Comparison of ENCODE assay signal across 7 mouse cellular contexts in genomic region chr17:46889450-46890084, GRCm38 (mm10). TPM values are rescaled to one million over a fixed set of nuclear protein-coding genes. Genes with fewer than 3 reads are reported as not detected.
DNase-seq lines count a peak whose midpoint lies in the region; ATAC-seq and TF ChIP-seq lines count a peak whose summit lies in the region.

No protein-coding gene starts in this region.

- peak; percentile 80 for ATAC-seq in embryonic facial prominence, embryonic 11.5 days (replicated peaks; ENCODE audit: insufficient number of reproducible peaks, low FRiP score, low TSS enrichment, low read depth)
- ATAC-seq in granulocyte monocyte progenitor cell, adult 5-6 weeks (replicated peaks; ENCODE audit: poor library complexity, severe bottlenecking), result peak; percentile 61
- ATAC-seq in limb, embryonic 11.5 days (ENCODE audit: insufficient number of reproducible peaks, low FRiP score, low TSS enrichment, low read depth), result peak; percentile 75
- ATAC-seq in midbrain, embryonic 12.5 days (ENCODE audit: low FRiP score, low read depth), result peak; percentile 67

- H3K4me2 ChIP-seq in embryonic facial prominence, embryonic 11.5 days (ENCODE audit: low read depth, low read length), result peak overlapping the region; percentile 88
- peak overlapping the region; percentile 88 for H3K4me2 ChIP-seq in limb, embryonic 11.5 days (ENCODE audit: low read depth, severe bottlenecking)
- peak overlapping the region; percentile 93 for H3K4me2 ChIP-seq in midbrain, embryonic 12.5 days (replicated peaks)

- no peaks in the 10 kb centered on the region for H3K36me3 ChIP-seq in embryonic facial prominence, embryonic 11.5 days (replicated peaks; ENCODE audit: control insufficient read depth, insufficient read depth, low read depth, low read length)
- peaks cover 7% of the 10 kb centered on the region; the same call in 1 of the 2 replicates for H3K36me3 ChIP-seq in limb, embryonic 11.5 days (ENCODE audit: control insufficient read depth, insufficient read depth, low read length)
- peaks cover 9% of the 10 kb centered on the region; the same call in 1 of the 2 replicates for H3K36me3 ChIP-seq in midbrain, embryonic 12.5 days
- no peaks in the 10 kb centered on the region for H3K36me3 ChIP-seq in small intestine, adult 2 months (ENCODE audit: control insufficient read depth, insufficient read depth, low read length)

- H3K9me3 ChIP-seq in embryonic facial prominence, embryonic 11.5 days (replicated peaks; ENCODE audit: control insufficient read depth, low read length), result no peaks in the 10 kb centered on the region
- no peaks in the 10 kb centered on the region for H3K9me3 ChIP-seq in limb, embryonic 11.5 days (ENCODE audit: control insufficient read depth, low read length)
- no peaks in the 10 kb centered on the region for H3K9me3 ChIP-seq in midbrain, embryonic 12.5 days

- TF ChIP-seq CTCF in small intestine, adult 2 months (IDR thresholded peaks at IDR 0.05; ENCODE audit: extremely low read depth, insufficient read length, insufficient replicate concordance, low read depth, low read length), result no peak

- peaks cover 4% of the 10 kb centered on the region for H3K4me1 ChIP-seq in embryonic facial prominence, embryonic 11.5 days (ENCODE audit: control insufficient read depth, insufficient read depth, low read length)
- peaks cover 23% of the 10 kb centered on the region for H3K4me1 ChIP-seq in limb, embryonic 11.5 days (ENCODE audit: control insufficient read depth, insufficient read depth, low read length)
- peaks cover 35% of the 10 kb centered on the region for H3K4me1 ChIP-seq in midbrain, embryonic 12.5 days
- peaks cover 17% of the 10 kb centered on the region; the same call in 1 of the 2 replicates for H3K4me1 ChIP-seq in small intestine, adult 2 months (ENCODE audit: control insufficient read depth, insufficient read depth, insufficient read length, low read length)

- WGBS in embryonic facial prominence, embryonic 11.5 days, result under 1% methylated on average over 43 of the region's 44 CpGs
- under 1% methylated on average over 44 of the region's 44 CpGs for WGBS in limb, embryonic 11.5 days
- under 1% methylated on average over 44 of the region's 44 CpGs for WGBS in midbrain, embryonic 12.5 days
- WGBS in small intestine, adult 2 months, result under 1% methylated on average over 44 of the region's 44 CpGs

- peak; percentile 62 for TF ChIP-seq POLR2A in small intestine, adult 2 months (IDR thresholded peaks at IDR 0.05; ENCODE audit: low read depth, low read length)

- peak overlapping the region; percentile 95 for H3K27ac ChIP-seq in embryonic facial prominence, embryonic 11.5 days (replicated peaks; ENCODE audit: low read depth, low read length)
- peak overlapping the region; percentile 97 for H3K27ac ChIP-seq in limb, embryonic 11.5 days (replicated peaks; ENCODE audit: low read depth, low read length)
- peak overlapping the region; percentile 96 for H3K27ac ChIP-seq in midbrain, embryonic 12.5 days (replicated peaks)
- H3K27ac ChIP-seq in small intestine, adult 2 months (ENCODE audit: insufficient read depth, low read depth, low read length), result peak overlapping the region; percentile 81

- peak overlapping the region; percentile 77 for H3K9ac ChIP-seq in embryonic facial prominence, embryonic 11.5 days (replicated peaks; ENCODE audit: low read length)
- peak overlapping the region; percentile 76 for H3K9ac ChIP-seq in limb, embryonic 11.5 days (ENCODE audit: low read length)
- H3K9ac ChIP-seq in midbrain, embryonic 12.5 days (replicated peaks), result peak overlapping the region; percentile 76

- DNase-seq in adrenal gland, postnatal 25 days, result peak; percentile 86
- peak; percentile 83 for DNase-seq in embryonic facial prominence, embryonic 11.5 days (ENCODE audit: low spot score)
- peak; percentile 83 for DNase-seq in kidney, adult 11 months
- DNase-seq in limb, embryonic 11.5 days (ENCODE audit: low spot score), result peak; percentile 80

- no peaks in the 10 kb centered on the region for H3K27me3 ChIP-seq in embryonic facial prominence, embryonic 11.5 days (ENCODE audit: control insufficient read depth, insufficient read depth, low read length)
- no peaks in the 10 kb centered on the region for H3K27me3 ChIP-seq in limb, embryonic 11.5 days (ENCODE audit: control insufficient read depth, insufficient read depth, low read length)
- H3K27me3 ChIP-seq in midbrain, embryonic 12.5 days, result no peaks in the 10 kb centered on the region
- no peaks in the 10 kb centered on the region for H3K27me3 ChIP-seq in small intestine, adult 2 months (ENCODE audit: control insufficient read depth, insufficient read depth, low read length)

- H3K4me3 ChIP-seq in embryonic facial prominence, embryonic 11.5 days (ENCODE audit: low read depth, low read length), result peak overlapping the region; percentile 93
- H3K4me3 ChIP-seq in limb, embryonic 11.5 days (ENCODE audit: low read depth, low read length), result peak overlapping the region; percentile 92
- peak overlapping the region; percentile 68 for H3K4me3 ChIP-seq in midbrain, embryonic 12.5 days
- peak overlapping the region; percentile 90 for H3K4me3 ChIP-seq in small intestine, adult 2 months (ENCODE audit: low read depth, low read length)

RNA-seq across cellular contexts. Expression of gene Tbcc, which starts 0.9 kb away (rescaled TPM):
- 19.7 and 24.3 TPM in 2 replicates for total RNA-seq in adrenal gland, postnatal 25 days (2021)
- polyA plus RNA-seq in embryonic facial prominence, embryonic 11.5 days (2014; fragmentation: Nextera tagmentation; extraction: Ambion mirVana), result 73.7 and 78.8 TPM in 2 replicates
- 7.9 and 11.4 TPM in 2 replicates for total RNA-seq in granulocyte monocyte progenitor cell, adult 5-6 weeks (2014; fragmentation: Nextera tagmentation)
- 9.1 and 14.0 TPM in 2 replicates for total RNA-seq in granulocyte monocyte progenitor cell, adult 5-6 weeks (2017)
- 73.0 and 73.3 TPM in 2 replicates for polyA plus RNA-seq in limb, embryonic 11.5 days (2014; fragmentation: Nextera tagmentation; extraction: Ambion mirVana)
- polyA plus RNA-seq in midbrain, embryonic 12.5 days (2016; fragmentation: Nextera tagmentation; extraction: Ambion mirVana), result 68.4 and 75.1 TPM in 2 replicates
- 16.7 and 29.0 TPM in 2 replicates for polyA plus RNA-seq in small intestine, adult 2 months (2012; rRNA removed)

RNA-seq across cellular contexts. Expression of gene Prph2, which starts 20.7 kb away (rescaled TPM):
- not detected in 2 replicates for total RNA-seq in adrenal gland, postnatal 25 days (2021)
- polyA plus RNA-seq in embryonic facial prominence, embryonic 11.5 days (2014; fragmentation: Nextera tagmentation; extraction: Ambion mirVana), result not detected in 2 replicates
- not detected in 2 replicates for total RNA-seq in granulocyte monocyte progenitor cell, adult 5-6 weeks (2014; fragmentation: Nextera tagmentation)
- not detected in 2 replicates for total RNA-seq in granulocyte monocyte progenitor cell, adult 5-6 weeks (2017)
- not detected in 2 replicates for polyA plus RNA-seq in limb, embryonic 11.5 days (2014; fragmentation: Nextera tagmentation; extraction: Ambion mirVana)
- not detected in 2 replicates for polyA plus RNA-seq in midbrain, embryonic 12.5 days (2016; fragmentation: Nextera tagmentation; extraction: Ambion mirVana)
- not detected in 2 replicates for polyA plus RNA-seq in small intestine, adult 2 months (2012; rRNA removed)

RNA-seq across cellular contexts. Expression of gene Bicral, which starts 31.3 kb away (rescaled TPM):
- 24.6 and 26.0 TPM in 2 replicates for total RNA-seq in adrenal gland, postnatal 25 days (2021)
- 4.7 TPM in 2 replicates for polyA plus RNA-seq in embryonic facial prominence, embryonic 11.5 days (2014; fragmentation: Nextera tagmentation; extraction: Ambion mirVana)
- 24.6 and 25.8 TPM in 2 replicates for total RNA-seq in granulocyte monocyte progenitor cell, adult 5-6 weeks (2014; fragmentation: Nextera tagmentation)
- total RNA-seq in granulocyte monocyte progenitor cell, adult 5-6 weeks (2017), result 9.0 and 11.7 TPM in 2 replicates
- 4.6 and 5.9 TPM in 2 replicates for polyA plus RNA-seq in limb, embryonic 11.5 days (2014; fragmentation: Nextera tagmentation; extraction: Ambion mirVana)
- polyA plus RNA-seq in midbrain, embryonic 12.5 days (2016; fragmentation: Nextera tagmentation; extraction: Ambion mirVana), result 7.8 and 7.9 TPM in 2 replicates
- polyA plus RNA-seq in small intestine, adult 2 months (2012; rRNA removed), result 4.0 and 7.1 TPM in 2 replicates

Comparison
In these comparisons a context has a peak if more than half of its experiments do, and no peak if none do; other contexts are left out.
1. Peak in every context shown above with its lines: DNase-seq, ATAC-seq, H3K4me3 ChIP-seq and H3K27ac ChIP-seq.